Mouse (Mus musculus) lung, adult 10 weeks (tissue): ENCODE results near the gene Glod5. TPM values are rescaled to one million over a fixed set of nuclear protein-coding genes. Genes with fewer than 3 reads are reported as not detected.

Experiments
- polyA plus RNA-seq: library from polyadenylated mRNA; stranded (reverse); fragments of 350-450 nt; fragmentation: Illumina TruSeq; extraction: RNeasy Lipid Tissue Mini Kit (QIAGEN cat#74804); gene quantifications from one replicate; pipeline ENCODE4 v1.2.3, GENCODE M21; 2014; ENCODE audit warnings: low read depth, low replicate concordance; ENCODE audit not compliant: insufficient read depth

Glod5 gene
- polyA plus RNA-seq, result not detected

GRCm38 (mm10) chrX:8018286-8018685, at the start of gene Glod5:
Gene Glod5 (minus strand): TSS chrX:8018492.

GRCm38 (mm10) chrX:7977892-7978291, 40.4 kb downstream of the Glod5 start, which contains the start of gene Gata1:
Gene Gata1 (minus strand): TSS chrX:7978071.

Other genes starting within 250 kb of the Glod5 start
- 20.6 TPM for gene Gripap1, start 228.7 kb downstream of the Glod5 start, polyA plus RNA-seq
- gene Kcnd1, start 196.2 kb downstream of the Glod5 start, polyA plus RNA-seq, result 0.20 TPM
- gene Otud5, start 177.1 kb downstream of the Glod5 start, polyA plus RNA-seq, result 30.7 TPM
- gene Pim2, start 140.2 kb downstream of the Glod5 start, polyA plus RNA-seq, result 6.7 TPM
- 24.4 TPM for gene Slc35a2, start 134.5 kb downstream of the Glod5 start, polyA plus RNA-seq
- gene Pqbp1, start 119.2 kb downstream of the Glod5 start, polyA plus RNA-seq, result 63.7 TPM
- gene Timm17b, start 119.1 kb downstream of the Glod5 start, polyA plus RNA-seq, result 46.0 TPM
- not detected for gene Gm10491, start 110.7 kb downstream of the Glod5 start, polyA plus RNA-seq
- gene Gm10490, start 109.0 kb downstream of the Glod5 start, polyA plus RNA-seq, result not detected
- 0.17 TPM for gene Pcsk1n, start 98.7 kb downstream of the Glod5 start, polyA plus RNA-seq
- not detected for gene Eras, start 89.9 kb downstream of the Glod5 start, polyA plus RNA-seq
- gene Hdac6, start 70.6 kb downstream of the Glod5 start, polyA plus RNA-seq, result 3.4 TPM
- gene Gata1, start 40.4 kb downstream of the Glod5 start, polyA plus RNA-seq, result 0.48 TPM
- gene Suv39h1, start 56.3 kb upstream of the Glod5 start, polyA plus RNA-seq, result 7.2 TPM
- 8.4 TPM for gene Was, start 72.0 kb upstream of the Glod5 start, polyA plus RNA-seq
- gene Wdr13, start 114.4 kb upstream of the Glod5 start, polyA plus RNA-seq, result 16.6 TPM
- gene Rbm3, start 127.4 kb upstream of the Glod5 start, polyA plus RNA-seq, result 236 TPM
- 3.7 TPM for gene Tbc1d25, start 157.7 kb upstream of the Glod5 start, polyA plus RNA-seq
- gene Ebp, start 175.0 kb upstream of the Glod5 start, polyA plus RNA-seq, result 41.6 TPM
- 14.2 TPM for gene Porcn, start 188.0 kb upstream of the Glod5 start, polyA plus RNA-seq
- 14.5 TPM for gene Ftsj1, start 233.9 kb upstream of the Glod5 start, polyA plus RNA-seq